Mouse (Mus musculus) lung, postnatal 0 days (tissue): Measurements from ENCODE around the gene Sh2d1a. TPM values are rescaled to one million over a fixed set of nuclear protein-coding genes. Genes with fewer than 3 reads are reported as not detected.
A peak's percentile ranks its signal among the peaks of the same experiment; 100 is the strongest.

Experiments used
- ATAC-seq: fragments of 200-750 bp; cut with Nextera tagmentation; 2 replicates; pipeline ENCODE4 v1.8.0; 2017; ENCODE audit warnings: moderate library complexity
- DNase-seq: peaks from one replicate; pipeline ENCODE4 v3.0.0-alpha.2; 2016; ENCODE audit warnings: low spot score
- H3K27ac ChIP-seq: fragments of 300-500 bp; sonication (generic); 2 replicates; pipeline ENCODE4 v1.5.1; 2014; ENCODE audit warnings: antibody characterized with exemption, mild to moderate bottlenecking, low read length, mixed read lengths
- H3K27me3 ChIP-seq: fragments of 300-500 bp; sonication (generic); replicated peaks from 2 replicates; pipeline ENCODE4 v1.6.1; 2014; ENCODE audit warnings: low read length, mixed read lengths; ENCODE audit not compliant: insufficient read depth
- H3K36me3 ChIP-seq: fragments of 300-500 bp; sonication (generic); 2 replicates; pipeline ENCODE4 v1.6.1; 2014; ENCODE audit warnings: low read length, mixed read lengths; ENCODE audit not compliant: insufficient read depth
- H3K4me1 ChIP-seq: fragments of 300-500 bp; sonication (generic); 2 replicates; pipeline ENCODE4 v1.6.1; 2014; ENCODE audit warnings: antibody characterized with exemption, low read depth, low read length, mixed read lengths; ENCODE audit not compliant: insufficient read depth
- H3K4me2 ChIP-seq: fragments of 300-500 bp; sonication (generic); replicated peaks from 2 replicates; pipeline ENCODE4 v1.6.1; 2014; ENCODE audit warnings: low read depth, mild to moderate bottlenecking, low read length, moderate library complexity, mixed read lengths
- H3K4me3 ChIP-seq: fragments of 300-500 bp; sonication (generic); 2 replicates; pipeline ENCODE4 v1.5.1; 2014; ENCODE audit warnings: low read depth, low read length
- H3K9ac ChIP-seq: fragments of 300-500 bp; sonication (generic); replicated peaks from 2 replicates; pipeline ENCODE4 v1.6.1; 2014; ENCODE audit warnings: low read depth, mild to moderate bottlenecking
- H3K9me3 ChIP-seq: fragments of 300-500 bp; sonication (generic); 2 replicates; pipeline ENCODE4 v1.6.1; 2016; ENCODE audit warnings: low read length, mixed read lengths
- CTCF ChIP-seq: IDR thresholded peaks from 2 replicates; pipeline ENCODE4 v1.5.1; 2016; ENCODE audit warnings: antibody characterized with exemption, mild to moderate bottlenecking
- EP300 ChIP-seq: IDR thresholded peaks from 2 replicates; pipeline ENCODE4 v1.6.1; 2016; ENCODE audit warnings: antibody characterized with exemption, mild to moderate bottlenecking, control low read depth
- WGBS: fragments of 180-500 bp; shearing (Covaris S2); extraction: QIAGEN DNeasy Blood & Tissue Kit; methylation state at CpG from one replicate; pipeline ENCODE4 v1.1.7; 2014; 5-methylcytosine and 5-hydroxymethylcytosine counted together
- polyA plus RNA-seq: library from polyadenylated mRNA; unstranded; fragments of >200 nt; fragmentation: Nextera tagmentation; extraction: Ambion mirVana; gene quantifications from 2 replicates; pipeline ENCODE4 v1.2.1, GENCODE M21; 2015

Gene Sh2d1a
- polyA plus RNA-seq, 1 experiment from 2014 or later, result not detected

DNA sequence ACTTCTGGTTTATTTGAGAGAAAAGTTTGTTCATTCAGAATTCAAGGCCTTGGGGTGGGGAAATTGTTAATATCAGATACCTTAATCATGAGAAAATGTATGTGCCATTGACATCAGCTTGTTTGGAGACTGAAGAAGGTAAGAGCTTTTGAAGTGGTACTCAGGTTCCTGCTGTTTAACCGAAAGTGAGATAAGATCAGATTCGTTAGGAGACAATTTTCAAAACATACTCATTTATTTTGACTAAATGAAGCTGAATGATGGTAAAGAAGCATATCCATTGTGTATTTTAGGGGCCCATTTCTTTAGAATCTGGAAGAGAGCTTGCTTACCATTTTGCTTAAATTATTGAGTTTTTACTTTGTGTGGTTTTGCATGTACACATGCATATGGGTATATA lies 8.9 kb downstream of the Sh2d1a start:
- TF ChIP-seq EP300, result no peak
- no peak for TF ChIP-seq CTCF
- Histone ChIP-seq H3K4me1 (no peaks in the 10 kb centered on the region), H3K36me3 (no peaks in the 10 kb centered on the region), H3K9ac (no peak overlapping the region), H3K4me3 (no peak overlapping the region), H3K9me3 (no peaks in the 10 kb centered on the region), H3K27me3 (no peaks in the 10 kb centered on the region), H3K4me2 (no peak overlapping the region), H3K27ac (no peak overlapping the region)
- WGBS, result 41% methylated on average over 2 of the region's 2 CpGs
- ATAC-seq, result no peak
- DNase-seq, result no peak

DNA sequence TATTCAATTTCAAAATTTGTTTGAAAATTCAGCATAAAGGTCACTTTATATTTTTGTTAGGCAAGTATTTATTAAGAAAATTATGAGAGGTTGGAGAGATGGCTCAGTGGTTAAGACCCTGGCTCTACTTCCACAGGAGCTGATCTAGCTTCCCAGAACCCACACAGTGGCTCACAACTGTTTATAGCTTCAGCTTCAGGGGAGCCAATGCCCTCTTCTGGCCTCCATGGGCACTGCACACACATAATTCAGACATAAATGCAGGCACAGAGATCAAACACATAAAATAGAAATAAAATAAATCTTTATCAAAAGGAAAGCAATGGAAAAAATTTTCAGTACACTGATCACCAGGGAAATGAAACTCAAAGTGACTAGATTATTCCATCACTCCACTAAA lies 10.3 kb downstream of the Sh2d1a start:
- no peak overlapping the region for H3K27ac ChIP-seq
- no peaks in the 10 kb centered on the region for H3K9me3 ChIP-seq
- H3K4me2 ChIP-seq, result no peak overlapping the region
- H3K27me3 ChIP-seq, result no peaks in the 10 kb centered on the region
- H3K9ac ChIP-seq, result no peak overlapping the region
- H3K4me3 ChIP-seq, result no peak overlapping the region
- H3K36me3 ChIP-seq, result no peaks in the 10 kb centered on the region
- H3K4me1 ChIP-seq, result no peaks in the 10 kb centered on the region
- no peak for DNase-seq
- TF ChIP-seq CTCF, result peak; percentile 46; the same call in 1 of the 2 replicates
- TF ChIP-seq EP300, result no peak
- ATAC-seq, result no peak

DNA sequence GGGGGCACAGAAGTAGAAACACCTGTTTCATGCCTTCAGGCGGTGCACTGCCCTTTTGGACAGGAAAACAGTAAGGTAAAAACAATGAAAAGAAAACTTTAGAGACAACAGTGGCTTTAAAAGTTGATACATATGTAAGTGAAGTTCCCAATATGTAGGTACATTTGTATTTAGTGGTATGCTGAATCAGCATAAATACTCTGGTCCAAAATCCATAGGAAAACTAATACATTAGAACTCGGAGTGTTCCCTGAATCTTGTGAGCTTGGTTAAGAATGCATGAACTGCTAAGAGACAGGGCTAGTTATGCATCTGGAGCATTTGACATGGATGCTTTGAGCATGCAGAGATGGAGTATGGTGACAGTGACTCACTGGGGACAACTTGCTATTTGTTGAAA lies 20.6 kb downstream of the Sh2d1a start:
- Histone ChIP-seq H3K4me3 (no peak overlapping the region), H3K27me3 (no peaks in the 10 kb centered on the region), H3K27ac (no peak overlapping the region), H3K9ac (no peak overlapping the region), H3K4me1 (no peaks in the 10 kb centered on the region), H3K9me3 (no peaks in the 10 kb centered on the region), H3K4me2 (no peak overlapping the region), H3K36me3 (no peaks in the 10 kb centered on the region)
- DNase-seq (no peak), ATAC-seq (no peak)
- WGBS, result 73% methylated on average over 2 of the region's 2 CpGs
- TF ChIP-seq CTCF (no peak), EP300 (no peak)

DNA sequence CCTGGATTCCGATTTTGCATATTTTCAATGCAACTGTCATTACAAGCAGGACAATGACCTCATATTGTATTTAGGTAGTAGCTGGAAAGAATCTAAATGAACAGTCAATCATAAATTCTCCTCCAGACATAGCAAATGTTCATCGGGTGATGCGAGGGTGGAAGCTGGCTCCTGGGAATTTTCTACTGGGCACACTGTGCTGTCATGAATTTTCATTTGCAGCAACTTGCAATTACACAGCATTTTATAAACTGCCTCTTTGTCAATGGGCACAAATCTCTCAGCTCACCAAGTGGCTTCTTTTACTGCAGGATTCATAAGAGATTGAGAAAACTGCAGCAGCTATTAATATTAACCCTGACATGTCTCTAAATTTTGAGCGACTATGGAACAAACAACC lies 28.4 kb downstream of the Sh2d1a start:
- H3K27ac ChIP-seq, result no peak overlapping the region
- H3K27me3 ChIP-seq, result no peaks in the 10 kb centered on the region
- H3K4me2 ChIP-seq, result no peak overlapping the region
- ATAC-seq, result no peak
- H3K9ac ChIP-seq, result no peak overlapping the region
- no peak for TF ChIP-seq CTCF
- TF ChIP-seq EP300, result no peak
- H3K9me3 ChIP-seq, result no peaks in the 10 kb centered on the region
- 86% methylated on average over 4 of the region's 4 CpGs for WGBS
- DNase-seq, result no peak
- H3K4me3 ChIP-seq, result no peak overlapping the region
- no peaks in the 10 kb centered on the region for H3K36me3 ChIP-seq
- no peaks in the 10 kb centered on the region for H3K4me1 ChIP-seq

DNA sequence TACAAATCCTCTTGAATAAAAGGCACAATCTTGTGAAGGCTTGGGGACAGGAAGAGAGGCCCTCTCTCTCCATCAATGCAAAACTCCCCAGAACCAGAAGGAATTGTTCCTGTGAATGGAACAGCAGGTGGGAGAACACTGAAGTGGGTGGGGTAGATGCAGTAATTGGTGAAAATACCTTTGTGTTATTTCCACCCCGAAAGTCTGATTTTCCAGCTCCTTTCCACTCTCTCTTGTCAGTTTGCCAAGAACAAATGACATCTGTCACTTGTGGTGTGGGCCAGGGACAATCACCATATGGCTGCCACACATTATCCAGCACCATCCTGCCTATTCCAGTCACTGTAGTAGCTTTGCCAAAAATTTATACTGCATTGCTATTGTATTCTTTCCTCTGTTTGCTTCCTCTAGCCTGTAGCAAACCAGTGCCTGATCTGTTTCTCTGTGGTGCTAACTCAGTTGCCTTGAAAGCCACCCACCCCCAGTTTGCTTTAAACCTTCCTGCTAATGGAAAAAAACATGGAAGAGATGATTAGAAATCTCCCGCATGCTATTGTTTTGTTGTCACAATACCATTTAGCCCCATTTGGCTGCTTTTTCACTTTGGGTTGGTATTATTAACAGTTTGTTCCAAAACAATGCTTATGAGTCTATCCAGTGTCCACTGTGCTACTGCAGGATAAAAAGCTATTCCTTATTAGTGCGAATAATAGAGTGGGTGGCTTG lies 37.9 kb downstream of the Sh2d1a start:
- peak overlapping the region; percentile 23; the same call in 1 of the 2 replicates for H3K27ac ChIP-seq
- H3K4me1 ChIP-seq, result no peaks in the 10 kb centered on the region
- no peak for ATAC-seq
- H3K36me3 ChIP-seq, result no peaks in the 10 kb centered on the region
- WGBS, result 26% methylated on average over 3 of the region's 3 CpGs
- no peaks in the 10 kb centered on the region for H3K9me3 ChIP-seq
- H3K9ac ChIP-seq, result no peak overlapping the region
- H3K4me3 ChIP-seq, result peak overlapping the region; percentile 16
- no peaks in the 10 kb centered on the region for H3K27me3 ChIP-seq
- H3K4me2 ChIP-seq, result peak overlapping the region; percentile 38
- DNase-seq, result peak; percentile 44
- TF ChIP-seq CTCF, result no peak
- TF ChIP-seq EP300, result no peak

DNA sequence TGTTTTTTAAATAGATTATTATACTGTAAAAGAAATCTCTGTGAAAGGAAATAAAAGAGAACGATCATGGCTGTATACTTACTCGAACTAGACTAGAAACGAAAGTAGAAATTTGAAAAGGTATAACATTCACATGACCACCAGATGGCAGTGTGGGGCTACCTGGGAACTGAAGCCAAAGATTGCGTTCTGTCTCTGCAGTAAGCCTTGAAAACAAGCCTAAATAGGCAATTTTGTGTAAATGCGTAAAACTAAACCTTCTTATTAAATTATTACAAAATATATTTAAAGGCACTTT lies 38.5 kb downstream of the Sh2d1a start:
- WGBS, result 21% methylated on average over 5 of the region's 5 CpGs
- Histone ChIP-seq H3K9ac (no peak overlapping the region), H3K4me1 (no peaks in the 10 kb centered on the region), H3K4me3 (peak overlapping the region; percentile 16), H3K27ac (peak overlapping the region; percentile 23; the same call in 1 of the 2 replicates), H3K27me3 (no peaks in the 10 kb centered on the region), H3K9me3 (no peaks in the 10 kb centered on the region), H3K36me3 (no peaks in the 10 kb centered on the region), H3K4me2 (peak overlapping the region; percentile 38)
- DNase-seq (peak; percentile 83), ATAC-seq (no peak; the same call in 1 of the 2 replicates)
- TF ChIP-seq EP300 (no peak), CTCF (peak; percentile 75)

DNA sequence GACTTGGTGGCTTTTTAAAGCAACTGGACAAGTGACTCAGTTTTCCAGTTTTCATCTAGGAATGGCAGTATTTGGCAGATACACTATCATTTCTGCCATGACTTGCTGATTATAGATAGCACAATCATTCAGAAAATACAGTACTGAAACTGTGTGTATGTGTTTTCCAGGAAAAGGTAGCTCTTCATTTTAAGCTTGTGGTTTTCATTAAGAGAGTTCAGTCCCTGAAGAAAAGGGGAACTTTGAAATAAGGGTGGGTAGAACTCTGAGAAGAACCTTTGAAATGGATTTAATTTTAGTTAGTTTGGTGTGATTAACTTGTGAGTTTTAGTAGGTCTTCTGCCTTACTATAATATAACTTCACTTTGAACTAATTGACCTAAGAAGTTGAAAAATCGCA lies 42.8 kb downstream of the Sh2d1a start:
- ATAC-seq (no peak), DNase-seq (no peak)
- H3K9me3 ChIP-seq, result no peaks in the 10 kb centered on the region
- no peaks in the 10 kb centered on the region for H3K27me3 ChIP-seq
- H3K36me3 ChIP-seq, result no peaks in the 10 kb centered on the region
- H3K27ac ChIP-seq, result no peak overlapping the region
- H3K4me1 ChIP-seq, result no peaks in the 10 kb centered on the region
- 92% methylated on average over 1 of the region's 1 CpGs for WGBS
- H3K4me2 ChIP-seq, result no peak overlapping the region
- no peak overlapping the region for H3K9ac ChIP-seq
- TF ChIP-seq CTCF, result no peak
- TF ChIP-seq EP300, result no peak
- no peak overlapping the region for H3K4me3 ChIP-seq
